Mouse (Mus musculus): ENCODE measurements at regions not wholly inside any gene's neighbourhood (a gene's known extent, or its start where the extent isn't known, plus 50 kb on each side); places are given as distances from the start of the nearest gene placed in this dataset.

DNA sequence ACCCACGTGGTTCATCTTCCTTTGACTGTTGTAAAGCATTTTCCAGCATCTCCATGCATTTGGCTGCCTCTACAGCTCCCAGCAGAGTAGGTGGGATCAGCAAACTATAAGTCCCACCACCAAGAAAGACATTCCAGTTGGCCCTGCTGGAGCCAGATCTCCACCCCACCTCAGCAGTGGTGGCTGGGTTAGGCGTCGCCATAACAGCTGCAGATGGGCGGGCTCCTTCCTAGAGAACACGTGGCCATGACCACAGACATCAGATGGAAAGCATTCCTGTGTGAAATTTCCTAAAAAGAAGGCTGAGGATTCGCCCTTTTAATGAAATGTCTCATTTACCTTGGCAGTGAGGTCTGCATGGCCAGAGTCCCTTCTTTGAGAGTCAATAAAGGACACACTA lies 140.0 kb upstream of the Bmp4 start:
- Histone ChIP-seq H3K27me3 (replicated peaks) (no peaks in the 10 kb centered on the region), H3K9ac (no peak overlapping the region), H3K4me2 (replicated peaks) (no peak overlapping the region), H3K9me3 (no peaks in the 10 kb centered on the region), H3K36me3 (no peaks in the 10 kb centered on the region), H3K4me3 (replicated peaks) (no peak overlapping the region), H3K27ac (no peak overlapping the region), H3K4me1 (replicated peaks) (no peaks in the 10 kb centered on the region)
- ATAC-seq = no peak
- 86% methylated on average over 6 of the region's 6 CpGs for WGBS

DNA sequence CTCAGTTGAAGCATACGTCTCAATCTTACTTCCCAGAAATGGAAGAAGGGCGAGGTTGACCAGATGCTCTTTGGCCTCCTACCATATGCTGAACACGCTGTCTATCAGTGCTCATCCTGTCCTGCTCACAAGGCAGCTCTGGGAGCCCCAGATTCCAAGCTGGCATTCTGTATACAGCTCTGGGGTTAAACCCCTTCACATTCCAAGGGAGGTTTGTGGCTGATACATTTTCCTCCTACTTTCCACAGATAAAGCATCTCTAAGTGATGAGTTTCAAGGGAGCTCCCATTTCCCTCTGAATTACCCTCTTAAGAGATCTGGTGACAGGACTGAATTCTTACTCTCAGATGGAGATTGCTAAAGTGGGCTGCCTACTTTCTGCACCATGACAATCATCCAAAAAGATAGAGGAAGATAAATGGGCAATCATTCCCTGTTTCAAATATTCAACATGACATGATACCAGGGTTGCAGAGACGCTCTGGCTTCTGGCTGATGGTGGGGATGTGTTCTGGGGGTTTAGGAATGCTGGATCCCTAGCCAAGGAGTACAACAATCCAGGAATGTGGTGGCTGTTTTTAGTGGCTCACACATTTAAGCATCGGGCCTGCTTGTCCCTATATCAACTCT lies 138.7 kb upstream of the Bmp4 start:
- H3K4me3 ChIP-seq (replicated peaks) = no peak overlapping the region
- H3K9ac ChIP-seq = no peak overlapping the region
- H3K4me1 ChIP-seq (replicated peaks) = no peaks in the 10 kb centered on the region
- H3K4me2 ChIP-seq (replicated peaks) = no peak overlapping the region
- no peaks in the 10 kb centered on the region for H3K36me3 ChIP-seq
- 69% methylated on average over 5 of the region's 5 CpGs for WGBS
- ATAC-seq = no peak
- H3K9me3 ChIP-seq = no peaks in the 10 kb centered on the region
- no peaks in the 10 kb centered on the region for H3K27me3 ChIP-seq (replicated peaks)
- no peak overlapping the region for H3K27ac ChIP-seq

DNA sequence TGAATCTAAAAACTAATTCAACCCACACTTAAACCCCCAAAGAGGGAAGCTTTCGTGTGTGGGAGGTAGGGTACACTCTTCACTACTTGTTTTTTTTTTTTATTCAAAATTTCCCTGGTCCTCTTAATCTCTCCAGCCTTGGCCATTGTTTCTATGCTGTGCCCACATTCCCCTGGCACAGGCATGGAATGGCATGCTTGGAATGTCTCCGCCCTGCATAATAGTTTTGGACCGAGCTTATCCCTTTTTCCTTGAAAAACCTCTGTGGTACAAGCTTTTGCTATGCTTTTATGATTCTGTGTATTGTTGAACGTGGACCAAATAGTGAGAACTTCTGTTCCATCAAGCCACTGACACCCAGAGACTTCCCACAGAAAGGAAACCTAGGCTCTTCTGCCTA lies 126.8 kb upstream of the Bmp4 start:
- Histone ChIP-seq H3K9me3 (no peaks in the 10 kb centered on the region), H3K9ac (no peak overlapping the region), H3K36me3 (no peaks in the 10 kb centered on the region), H3K4me2 (replicated peaks) (no peak overlapping the region), H3K4me1 (replicated peaks) (no peaks in the 10 kb centered on the region), H3K4me3 (replicated peaks) (no peak overlapping the region), H3K27ac (no peak overlapping the region), H3K27me3 (replicated peaks) (no peaks in the 10 kb centered on the region)
- ATAC-seq = no peak
- 71% methylated on average over 4 of the region's 4 CpGs for WGBS

DNA sequence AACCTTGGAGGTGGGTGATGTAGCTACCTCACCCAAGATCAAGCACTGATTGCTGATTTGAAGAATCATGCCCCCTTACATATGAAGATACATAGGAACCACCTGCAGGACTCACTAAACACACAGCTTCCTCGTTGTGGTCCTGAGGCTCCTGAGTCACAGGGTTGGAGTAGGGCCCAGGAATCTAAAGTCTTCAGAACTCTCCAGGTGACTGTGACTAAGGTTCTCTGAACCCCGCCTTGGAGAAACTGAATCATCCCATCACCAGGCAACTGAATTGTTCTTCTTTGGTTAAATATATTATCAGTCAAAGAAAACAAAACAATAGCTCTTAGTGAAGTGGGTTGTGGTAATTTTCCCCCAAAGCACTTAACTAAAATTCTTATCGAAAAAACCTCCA lies 125.8 kb upstream of the Bmp4 start:
- no peaks in the 10 kb centered on the region for H3K27me3 ChIP-seq (replicated peaks)
- 70% methylated on average over 3 of the region's 3 CpGs for WGBS
- H3K9me3 ChIP-seq = no peaks in the 10 kb centered on the region
- no peaks in the 10 kb centered on the region for H3K4me1 ChIP-seq (replicated peaks)
- no peak overlapping the region for H3K9ac ChIP-seq
- no peaks in the 10 kb centered on the region for H3K36me3 ChIP-seq
- ATAC-seq = no peak
- H3K4me3 ChIP-seq (replicated peaks) = no peak overlapping the region
- H3K27ac ChIP-seq = no peak overlapping the region
- H3K4me2 ChIP-seq (replicated peaks) = no peak overlapping the region

DNA sequence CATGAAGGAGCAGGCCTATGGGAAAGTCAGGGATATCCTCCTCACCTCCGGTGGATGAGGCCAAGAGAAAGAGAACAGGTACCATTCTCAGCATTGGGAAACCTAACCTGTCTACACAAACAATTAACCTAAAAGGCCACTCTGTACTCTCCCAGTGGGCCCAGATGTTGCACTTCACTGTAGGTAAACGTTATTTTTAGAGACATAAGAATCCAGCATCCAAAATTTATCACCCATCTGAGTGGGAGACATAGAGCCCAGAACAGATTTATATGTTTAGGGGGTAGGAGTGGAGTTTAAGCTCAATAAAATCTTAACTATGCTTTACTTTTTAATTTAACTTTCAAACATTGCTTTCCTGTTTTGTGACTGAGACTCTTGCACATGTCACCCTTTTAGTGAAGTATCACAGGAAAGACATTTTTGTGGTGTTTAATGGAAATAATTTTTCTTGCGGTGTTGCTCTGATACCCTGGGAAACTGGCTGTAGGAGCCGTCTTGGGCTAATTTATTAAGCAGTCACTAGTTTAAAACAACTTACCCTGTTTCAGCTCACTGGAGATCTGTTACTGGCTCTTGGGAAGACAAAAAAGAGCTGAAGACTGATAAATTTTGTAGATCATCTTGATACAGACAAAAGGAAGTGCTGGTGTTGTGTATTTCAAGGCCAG lies 123.9 kb upstream of the Bmp4 start:
- Histone ChIP-seq H3K36me3 (no peaks in the 10 kb centered on the region), H3K27ac (0 out of 2 replicates have a peak overlapping the region, but pooled peaks have one; percentile 22), H3K9ac (no peak overlapping the region), H3K27me3 (replicated peaks) (no peaks in the 10 kb centered on the region), H3K4me2 (replicated peaks) (no peak overlapping the region), H3K9me3 (no peaks in the 10 kb centered on the region), H3K4me3 (replicated peaks) (no peak overlapping the region), H3K4me1 (replicated peaks) (no peaks in the 10 kb centered on the region)
- 46% methylated on average over 4 of the region's 4 CpGs for WGBS
- ATAC-seq = no peak

DNA sequence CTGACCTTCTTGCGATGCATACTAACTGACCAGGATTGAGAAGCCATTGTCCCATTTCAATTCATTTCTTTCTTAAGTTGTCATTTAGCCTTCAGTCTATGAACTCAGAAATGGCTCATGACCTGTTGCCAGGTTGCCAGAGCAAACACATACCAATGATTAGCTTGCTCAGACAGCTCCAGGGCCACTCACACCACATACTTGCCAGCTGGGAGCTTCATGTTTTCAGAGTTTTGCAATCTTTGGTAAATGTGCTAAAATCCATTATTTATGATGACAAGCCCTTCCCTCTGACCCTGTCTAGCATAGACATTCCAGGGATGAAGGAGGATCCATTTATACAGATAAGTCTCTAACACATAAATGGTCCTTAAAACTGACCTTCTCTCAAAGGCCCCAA lies 121.6 kb upstream of the Bmp4 start:
- no peaks in the 10 kb centered on the region for H3K9me3 ChIP-seq
- no peak overlapping the region for H3K4me2 ChIP-seq (replicated peaks)
- no peaks in the 10 kb centered on the region for H3K27me3 ChIP-seq (replicated peaks)
- H3K4me1 ChIP-seq (replicated peaks) = no peaks in the 10 kb centered on the region
- no peaks in the 10 kb centered on the region for H3K36me3 ChIP-seq
- 89% methylated on average over 1 of the region's 1 CpGs for WGBS
- ATAC-seq = no peak
- no peak overlapping the region for H3K27ac ChIP-seq
- no peak overlapping the region for H3K4me3 ChIP-seq (replicated peaks)
- H3K9ac ChIP-seq = no peak overlapping the region

DNA sequence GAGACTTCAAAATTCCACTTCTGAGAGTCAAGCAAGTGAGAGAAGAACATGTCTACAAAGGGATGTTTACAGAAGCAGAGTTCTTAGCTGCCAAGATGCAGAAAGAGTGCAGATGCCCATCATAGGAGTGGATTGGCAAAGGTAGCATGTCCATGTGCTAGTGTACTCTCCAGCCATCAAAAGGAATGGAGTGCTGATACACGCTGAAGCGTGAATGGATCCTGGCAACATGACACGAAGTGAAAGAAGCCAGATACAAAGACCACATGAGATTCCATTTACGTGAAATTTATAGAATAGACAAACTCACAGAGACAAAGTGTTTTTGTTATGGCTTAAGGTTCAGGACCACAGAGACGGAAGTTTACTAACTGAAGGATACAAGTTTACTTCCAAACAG lies 118.4 kb upstream of the Bmp4 start:
- H3K9ac ChIP-seq = no peak overlapping the region
- H3K4me2 ChIP-seq (replicated peaks) = no peak overlapping the region

DNA sequence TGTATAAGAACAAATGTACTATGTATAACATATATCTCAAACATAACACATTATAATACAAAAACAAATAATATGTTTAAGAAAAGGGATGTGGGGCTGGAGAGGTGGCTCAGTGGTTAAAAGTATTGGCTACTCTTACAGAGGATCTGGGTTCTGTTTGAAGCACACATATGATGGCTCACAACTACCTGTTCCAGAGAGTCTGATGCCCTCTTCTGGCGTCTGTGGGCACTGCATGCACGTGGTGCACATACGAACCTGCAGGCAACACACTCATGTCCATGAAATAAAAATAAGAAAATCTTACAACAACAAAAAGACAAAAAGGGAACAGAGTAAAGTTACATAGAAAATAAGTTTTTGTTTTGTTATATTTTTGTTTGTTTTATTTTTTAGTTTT lies 114.8 kb upstream of the Bmp4 start:
- Histone ChIP-seq H3K27ac (no peak overlapping the region), H3K4me2 (replicated peaks) (no peak overlapping the region), H3K27me3 (replicated peaks) (no peaks in the 10 kb centered on the region), H3K36me3 (no peaks in the 10 kb centered on the region), H3K9me3 (no peaks in the 10 kb centered on the region), H3K9ac (no peak overlapping the region), H3K4me1 (replicated peaks) (no peaks in the 10 kb centered on the region), H3K4me3 (replicated peaks) (no peak overlapping the region)
- ATAC-seq = no peak
- 90% methylated on average over 3 of the region's 3 CpGs for WGBS

More for the DNA sequence above, 118.4 kb upstream of the Bmp4 start:
- no peak overlapping the region for H3K27ac ChIP-seq
- no peak overlapping the region for H3K4me3 ChIP-seq (replicated peaks)
- no peaks in the 10 kb centered on the region for H3K9me3 ChIP-seq
- no peak for ATAC-seq
- no peaks in the 10 kb centered on the region for H3K36me3 ChIP-seq
- H3K4me1 ChIP-seq (replicated peaks) = no peaks in the 10 kb centered on the region
- no peaks in the 10 kb centered on the region for H3K27me3 ChIP-seq (replicated peaks)
- 45% methylated on average over 5 of the region's 5 CpGs for WGBS

DNA sequence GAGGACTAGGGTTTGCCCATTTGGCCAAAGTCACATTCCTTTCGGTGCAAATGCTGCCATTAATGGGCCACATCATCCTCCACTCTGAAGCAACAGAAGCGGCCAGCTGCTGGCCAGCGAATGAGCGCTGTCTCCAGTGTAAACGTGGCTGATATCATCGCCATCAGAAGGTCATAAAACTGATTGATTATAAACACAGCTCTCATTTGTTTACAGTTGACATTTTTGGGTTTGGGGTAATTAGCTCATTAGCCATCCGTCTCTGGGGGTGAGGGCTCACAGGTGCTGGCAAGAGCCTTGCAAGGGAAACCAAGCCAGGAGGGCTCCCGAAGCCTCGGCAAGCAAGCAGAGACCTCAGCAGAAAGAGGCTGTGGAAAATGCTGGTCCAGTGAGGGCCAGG lies 101.1 kb upstream of the Bmp4 start:
- H3K9ac ChIP-seq = no peak overlapping the region
- no peaks in the 10 kb centered on the region for H3K9me3 ChIP-seq
- no peak overlapping the region for H3K4me3 ChIP-seq (replicated peaks)
- 0 out of 2 replicates have a peak, but pooled peaks cover 6% of the 10 kb centered on the region for H3K4me1 ChIP-seq (replicated peaks)
- H3K27me3 ChIP-seq (replicated peaks) = no peaks in the 10 kb centered on the region
- no peak overlapping the region for H3K27ac ChIP-seq
- H3K36me3 ChIP-seq = no peaks in the 10 kb centered on the region
- ATAC-seq = peak; percentile 80
- H3K4me2 ChIP-seq (replicated peaks) = 0 out of 2 replicates have a peak overlapping the region, but pooled peaks have one; percentile 4
- 17% methylated on average over 9 of the region's 9 CpGs for WGBS

DNA sequence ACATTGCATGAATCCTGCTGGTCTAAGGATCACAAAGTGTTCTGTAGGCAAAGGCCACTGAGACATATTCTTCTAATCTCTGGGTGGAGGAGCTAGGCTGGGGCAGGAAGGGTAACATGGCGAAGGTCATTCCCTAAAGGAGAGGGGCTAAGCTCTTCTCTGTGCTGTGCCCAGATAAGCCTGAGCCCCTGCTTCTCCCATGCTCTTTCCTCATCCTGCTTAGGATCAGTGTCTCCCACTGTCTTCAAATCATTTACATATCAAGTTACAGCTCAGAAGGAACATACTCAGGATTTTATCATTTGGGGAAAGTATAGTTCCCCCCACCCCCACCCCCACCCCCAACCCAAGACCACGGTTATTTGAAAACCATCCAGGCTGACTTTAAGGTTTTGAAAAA lies 100.7 kb upstream of the Bmp4 start:
- Histone ChIP-seq H3K27ac (peak overlapping the region; percentile 74), H3K27me3 (replicated peaks) (no peaks in the 10 kb centered on the region)
- WGBS = 55% methylated on average over 2 of the region's 2 CpGs

DNA sequence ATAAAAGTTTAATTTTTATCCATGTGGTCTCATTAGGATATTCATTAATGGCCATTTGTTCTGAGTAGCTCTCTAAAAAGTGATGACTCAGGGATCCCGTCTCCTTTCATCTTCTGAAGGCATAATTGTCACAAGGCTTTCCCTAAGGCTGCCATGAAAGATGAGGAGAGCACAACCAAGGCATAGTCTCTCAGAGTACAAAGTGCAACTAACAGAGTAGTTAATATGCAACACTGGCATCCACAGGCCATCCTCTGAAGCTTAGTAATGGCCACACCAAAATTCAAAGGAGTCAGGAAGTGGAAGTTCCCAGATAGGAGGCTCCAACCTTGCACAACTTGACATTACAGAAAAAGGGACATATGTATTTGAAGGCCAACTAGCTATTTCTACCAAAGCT lies 97.1 kb upstream of the Bmp4 start:
- H3K27me3 ChIP-seq (replicated peaks) = no peaks in the 10 kb centered on the region
- no peak overlapping the region for H3K27ac ChIP-seq
- no peak overlapping the region for H3K4me3 ChIP-seq (replicated peaks)
- ATAC-seq = no peak
- H3K9ac ChIP-seq = no peak overlapping the region
- no peaks in the 10 kb centered on the region for H3K36me3 ChIP-seq
- 0 out of 2 replicates have a peak, but pooled peaks cover 6% of the 10 kb centered on the region for H3K4me1 ChIP-seq (replicated peaks)
- WGBS = 87% methylated on average over 1 of the region's 1 CpGs
- H3K4me2 ChIP-seq (replicated peaks) = no peak overlapping the region
- no peaks in the 10 kb centered on the region for H3K9me3 ChIP-seq

More for the DNA sequence above, 100.7 kb upstream of the Bmp4 start:
- H3K9me3 ChIP-seq = no peaks in the 10 kb centered on the region
- H3K4me2 ChIP-seq (replicated peaks) = 0 out of 2 replicates have a peak overlapping the region, but pooled peaks have one; percentile 4
- H3K36me3 ChIP-seq = no peaks in the 10 kb centered on the region
- 0 out of 2 replicates have a peak, but pooled peaks cover 6% of the 10 kb centered on the region for H3K4me1 ChIP-seq (replicated peaks)
- peak; percentile 51 for ATAC-seq
- no peak overlapping the region for H3K9ac ChIP-seq
- no peak overlapping the region for H3K4me3 ChIP-seq (replicated peaks)

DNA sequence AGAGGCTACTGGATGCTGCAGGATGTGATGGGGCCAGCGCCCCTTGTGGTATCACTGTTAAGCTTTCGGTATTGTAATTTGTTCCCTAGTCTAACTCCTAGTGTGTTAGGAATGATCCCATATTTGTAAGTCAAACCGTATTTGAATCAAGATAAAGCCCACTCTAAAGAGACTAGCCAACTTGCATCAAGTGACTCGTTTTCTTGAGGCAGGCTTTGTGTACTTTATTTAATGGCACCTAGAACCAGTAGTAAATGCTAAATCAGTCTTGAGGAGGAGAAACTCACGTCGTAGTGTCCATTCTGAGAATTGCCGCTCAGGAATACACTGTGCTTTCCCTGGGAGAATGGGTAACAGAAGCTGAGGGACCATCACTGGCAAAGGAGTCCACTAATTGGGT lies 89.9 kb upstream of the Bmp4 start:
- no peaks in the 10 kb centered on the region for H3K4me1 ChIP-seq (replicated peaks)
- 83% methylated on average over 7 of the region's 7 CpGs for WGBS

DNA sequence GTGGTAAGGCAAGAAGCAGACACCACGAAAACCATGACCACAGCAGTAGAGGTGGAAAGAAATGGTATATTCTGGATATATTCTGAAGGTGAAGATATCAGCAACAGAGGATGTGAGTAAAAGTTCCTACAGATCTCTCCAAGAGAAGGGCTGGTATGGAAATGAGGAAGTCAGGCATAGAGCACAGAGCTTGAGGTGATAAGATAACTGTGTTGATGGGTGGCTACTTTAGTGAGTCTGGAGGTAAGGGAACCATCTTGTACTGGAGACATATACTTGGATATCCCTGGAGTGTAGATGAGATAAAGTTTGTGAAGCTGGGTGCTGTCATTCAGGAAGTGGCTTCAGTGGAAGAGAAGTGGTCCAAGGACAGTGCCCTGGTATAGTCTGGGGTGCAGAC lies 85.5 kb upstream of the Bmp4 start:
- no peaks in the 10 kb centered on the region for H3K4me1 ChIP-seq (replicated peaks)
- no peak overlapping the region for H3K4me2 ChIP-seq (replicated peaks)
- H3K27me3 ChIP-seq (replicated peaks) = no peaks in the 10 kb centered on the region
- H3K9me3 ChIP-seq = no peaks in the 10 kb centered on the region
- no peak for ATAC-seq
- WGBS = 72% methylated on average over 1 of the region's 1 CpGs
- H3K9ac ChIP-seq = no peak overlapping the region
- no peak overlapping the region for H3K27ac ChIP-seq
- H3K4me3 ChIP-seq (replicated peaks) = no peak overlapping the region
- H3K36me3 ChIP-seq = no peaks in the 10 kb centered on the region

More for the DNA sequence above, 89.9 kb upstream of the Bmp4 start:
- Histone ChIP-seq H3K9ac (no peak overlapping the region), H3K36me3 (no peaks in the 10 kb centered on the region), H3K27ac (no peak overlapping the region), H3K4me2 (replicated peaks) (no peak overlapping the region), H3K9me3 (no peaks in the 10 kb centered on the region), H3K27me3 (replicated peaks) (no peaks in the 10 kb centered on the region), H3K4me3 (replicated peaks) (no peak overlapping the region)
- no peak for ATAC-seq

All from intestine, embryonic 15.5 days (tissue).